Mouse (Mus musculus): ENCODE data around the gene Ehbp1.

Gene Ehbp1

DNA sequence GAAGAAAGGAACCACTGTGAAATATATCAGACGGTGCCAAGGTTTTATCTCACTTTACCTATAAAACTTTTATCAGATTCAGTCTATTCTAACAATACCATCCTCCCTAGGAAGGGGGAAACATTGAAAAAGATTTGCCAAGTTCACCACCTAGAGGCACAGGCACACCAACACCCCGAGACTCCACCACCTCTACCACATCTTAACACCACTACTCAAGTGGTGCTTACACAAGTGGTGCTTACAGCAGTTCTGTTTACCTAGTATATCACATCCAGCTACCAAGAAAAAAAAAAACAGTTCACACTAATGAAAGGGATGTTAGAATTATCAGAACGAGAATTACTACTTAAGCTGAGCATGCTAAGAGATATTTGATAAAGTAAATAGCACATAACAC, 152.1 kb downstream of the Ehbp1 start:
- DNase-seq = no peak

DNA sequence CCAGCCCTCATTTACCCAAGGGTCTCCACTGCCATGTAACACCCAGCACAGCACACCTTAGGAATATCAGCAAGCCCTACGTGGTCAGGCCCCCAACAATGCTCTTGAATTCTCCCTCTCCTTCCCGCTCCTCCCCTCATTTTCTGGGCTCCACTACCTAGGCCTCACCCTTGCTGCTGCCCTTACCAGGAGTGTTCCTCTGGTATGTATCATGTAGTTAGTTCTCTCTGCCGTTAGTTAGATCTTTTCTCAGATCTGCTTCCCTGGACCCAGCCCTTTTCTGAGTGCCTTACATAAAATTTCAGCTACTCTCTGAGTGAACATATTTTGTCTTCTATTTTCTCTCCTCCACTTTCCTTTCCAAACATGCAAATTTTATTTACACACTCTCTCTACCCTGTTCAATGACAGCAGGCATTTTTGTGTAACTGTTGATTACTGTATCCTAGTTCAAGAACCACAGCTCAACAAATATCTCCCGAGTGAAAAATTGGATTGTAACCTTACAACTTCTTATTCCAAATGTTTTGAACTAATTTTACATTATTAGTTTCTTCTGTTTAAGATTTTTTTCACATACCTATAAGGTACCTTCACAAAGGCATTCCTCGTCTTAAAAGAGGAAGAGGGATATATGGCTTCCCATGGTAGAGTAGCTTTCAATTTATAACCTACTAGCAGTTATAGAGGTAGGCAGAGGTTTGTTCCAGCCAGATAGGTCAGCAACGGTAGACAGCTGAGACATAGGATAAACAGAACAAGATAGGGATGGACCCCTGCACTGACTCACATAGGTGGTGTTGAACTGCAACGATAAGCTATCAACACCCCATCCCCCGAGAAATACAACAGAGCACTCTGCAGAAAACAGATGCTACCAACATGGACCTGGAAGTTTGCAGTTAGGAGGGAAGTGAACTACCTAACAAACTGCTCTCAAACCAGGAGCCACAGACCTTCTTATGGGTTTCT, 160.3 kb downstream of the Ehbp1 start:
- DNase-seq = peak; percentile 37

DNA sequence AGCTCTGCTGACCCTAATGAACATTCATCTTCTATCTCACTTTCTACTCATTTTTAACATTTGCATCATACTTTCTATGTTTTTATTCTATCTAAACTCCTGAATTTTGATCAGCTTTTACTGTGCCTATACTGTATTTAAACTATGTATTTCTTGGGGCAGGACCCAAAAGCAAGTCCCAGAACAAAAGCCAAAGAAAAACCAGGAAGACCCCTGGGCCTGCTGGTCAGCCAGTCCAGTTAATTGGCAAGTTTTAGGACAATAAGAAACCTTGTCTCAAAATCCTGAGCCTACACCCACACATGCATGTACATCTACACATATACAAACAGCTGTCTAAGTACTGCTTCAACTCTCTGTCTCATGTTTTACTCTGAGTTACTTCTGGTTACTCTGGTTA, 161.9 kb downstream of the Ehbp1 start:
- no peak for DNase-seq

DNA sequence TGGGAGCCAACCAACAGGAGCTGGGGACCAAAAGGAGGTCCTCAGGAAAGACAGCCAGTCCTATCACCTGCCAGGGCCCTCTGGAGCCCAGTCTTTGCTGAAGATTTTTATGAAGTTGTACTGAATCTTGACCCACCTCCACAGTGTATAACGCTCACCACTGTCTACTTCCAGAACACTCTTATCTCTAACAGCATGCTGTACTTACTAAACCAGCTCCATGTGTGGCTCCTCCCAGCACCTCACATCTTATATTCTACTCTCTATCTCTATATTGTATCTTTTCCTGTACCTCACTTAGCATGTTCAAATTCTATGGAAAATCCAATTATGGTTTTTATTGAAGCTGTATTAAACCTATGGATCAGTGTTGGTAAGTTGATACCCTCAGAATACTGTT, 163.5 kb downstream of the Ehbp1 start:
- peak; percentile 46 for DNase-seq

DNA sequence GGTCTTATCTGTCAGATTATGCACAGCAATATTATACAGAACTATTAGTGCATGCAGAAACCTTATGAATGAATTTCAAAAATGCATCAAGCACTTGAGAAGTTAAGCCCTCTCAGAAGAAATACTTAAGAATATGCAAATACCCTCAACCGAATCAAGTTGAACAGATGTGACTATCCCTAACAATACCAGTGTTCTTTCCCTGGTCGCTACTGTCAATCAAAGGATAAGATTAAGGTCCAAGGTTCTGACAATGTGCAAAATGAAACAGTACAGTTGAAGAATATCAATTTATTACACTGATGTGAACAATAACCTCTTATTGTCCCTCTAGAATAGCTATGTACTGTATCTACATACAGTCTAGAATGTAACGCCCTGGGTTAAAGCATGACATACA, 167.8 kb downstream of the Ehbp1 start:
- no peak for DNase-seq

DNA sequence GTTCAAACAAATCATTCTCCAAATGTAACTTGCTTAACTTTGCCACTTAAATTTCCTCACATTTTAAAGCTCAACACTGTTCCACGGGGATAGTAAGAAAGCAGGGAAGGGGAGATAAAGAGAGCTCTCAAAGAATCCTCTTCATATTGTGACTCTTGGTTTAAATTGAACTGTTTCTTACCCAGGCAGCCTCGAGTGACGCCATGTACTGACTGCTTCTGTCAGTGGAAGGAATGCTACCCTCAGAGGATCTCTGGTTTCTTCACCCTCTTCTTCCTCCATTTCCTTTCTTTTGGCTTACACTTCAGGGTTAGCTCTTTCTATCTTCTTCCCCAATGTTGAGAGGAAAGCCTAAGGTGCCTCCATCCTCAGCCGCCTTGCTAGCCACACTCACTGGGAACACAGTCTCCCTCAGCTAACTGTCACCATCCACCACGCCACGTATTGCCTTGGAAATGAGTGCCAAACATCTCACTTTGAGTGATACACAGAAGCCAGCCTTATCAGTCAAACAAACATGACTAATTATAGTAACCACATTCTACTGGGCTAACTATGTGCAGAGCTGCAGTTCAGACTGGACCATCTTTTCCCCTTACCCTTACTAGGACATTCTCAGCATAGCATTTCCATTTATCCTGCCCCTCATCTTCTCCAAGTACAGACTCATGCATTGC, 171.0 kb downstream of the Ehbp1 start:
- DNase-seq = peak; percentile 41

DNA sequence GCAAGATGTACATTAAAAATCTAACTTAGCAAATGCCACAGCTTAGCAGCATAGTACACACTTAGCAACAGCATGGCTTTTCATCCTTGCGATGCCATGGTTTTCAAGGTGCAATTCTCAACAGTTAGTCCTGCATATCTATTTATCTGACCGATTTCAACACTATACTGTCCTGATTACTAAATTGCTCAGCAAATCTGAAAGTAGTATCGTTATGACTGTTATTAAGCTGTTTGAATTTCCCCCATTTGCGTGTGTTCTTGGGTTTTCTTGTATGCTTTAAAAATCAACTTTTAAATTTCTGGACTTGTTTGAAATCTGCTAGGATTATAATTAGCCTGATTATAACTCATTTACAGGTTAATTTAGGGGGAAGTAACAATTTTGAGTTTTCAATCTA, 184.2 kb downstream of the Ehbp1 start:
- DNase-seq = no peak

DNA sequence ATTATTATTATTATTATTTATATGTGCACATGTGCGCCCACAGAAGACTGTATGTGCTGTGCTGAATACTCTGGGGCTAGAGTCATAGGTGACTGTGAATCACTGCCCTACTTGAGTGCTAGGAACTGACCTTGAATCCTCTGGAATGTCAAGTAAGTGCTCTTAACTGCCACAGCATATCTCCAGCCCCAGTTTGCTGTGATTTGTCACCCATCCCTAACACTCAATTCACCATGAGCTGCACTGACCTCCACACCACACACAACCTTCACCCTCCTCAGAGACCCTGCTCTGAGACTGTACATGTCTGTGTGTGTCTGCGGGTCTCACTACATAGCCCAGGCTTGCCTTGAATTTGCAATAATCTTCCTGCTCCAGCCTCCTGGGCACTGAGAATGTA, 185.9 kb downstream of the Ehbp1 start:
- DNase-seq = no peak

DNA sequence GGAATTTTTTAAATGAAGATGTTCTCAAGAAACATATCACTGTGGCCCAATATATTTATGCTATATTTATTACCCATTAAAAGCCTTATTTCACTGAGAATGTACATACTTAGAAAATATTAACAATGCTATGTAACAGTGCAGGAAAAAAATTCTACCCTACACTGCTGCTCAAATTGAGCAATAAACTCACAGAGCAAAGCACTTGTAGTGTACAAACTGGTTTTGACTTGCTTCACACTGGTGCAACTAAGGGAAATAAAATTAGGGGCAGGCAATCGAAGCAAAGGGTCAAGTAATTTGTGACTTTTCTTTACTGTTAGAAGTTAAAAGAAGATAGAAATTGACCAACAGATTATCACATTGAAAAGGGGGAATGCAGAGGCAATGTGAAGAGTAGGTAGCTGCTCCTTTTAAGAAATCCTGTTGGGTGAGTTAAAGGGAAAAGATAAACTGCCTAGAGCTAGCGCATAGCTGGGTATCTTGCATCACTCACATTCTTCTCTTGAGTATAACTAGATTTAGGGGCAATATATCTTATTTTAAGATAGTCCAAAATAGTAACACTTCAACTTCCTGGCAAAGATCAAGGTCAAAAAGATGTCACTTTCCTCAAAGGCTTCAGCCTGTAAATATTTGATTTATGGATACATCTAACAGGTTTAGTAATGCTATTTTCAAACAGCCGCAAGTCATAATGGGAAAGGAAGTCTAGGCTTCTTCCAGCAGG, 186.6 kb downstream of the Ehbp1 start:
- DNase-seq = no peak

DNA sequence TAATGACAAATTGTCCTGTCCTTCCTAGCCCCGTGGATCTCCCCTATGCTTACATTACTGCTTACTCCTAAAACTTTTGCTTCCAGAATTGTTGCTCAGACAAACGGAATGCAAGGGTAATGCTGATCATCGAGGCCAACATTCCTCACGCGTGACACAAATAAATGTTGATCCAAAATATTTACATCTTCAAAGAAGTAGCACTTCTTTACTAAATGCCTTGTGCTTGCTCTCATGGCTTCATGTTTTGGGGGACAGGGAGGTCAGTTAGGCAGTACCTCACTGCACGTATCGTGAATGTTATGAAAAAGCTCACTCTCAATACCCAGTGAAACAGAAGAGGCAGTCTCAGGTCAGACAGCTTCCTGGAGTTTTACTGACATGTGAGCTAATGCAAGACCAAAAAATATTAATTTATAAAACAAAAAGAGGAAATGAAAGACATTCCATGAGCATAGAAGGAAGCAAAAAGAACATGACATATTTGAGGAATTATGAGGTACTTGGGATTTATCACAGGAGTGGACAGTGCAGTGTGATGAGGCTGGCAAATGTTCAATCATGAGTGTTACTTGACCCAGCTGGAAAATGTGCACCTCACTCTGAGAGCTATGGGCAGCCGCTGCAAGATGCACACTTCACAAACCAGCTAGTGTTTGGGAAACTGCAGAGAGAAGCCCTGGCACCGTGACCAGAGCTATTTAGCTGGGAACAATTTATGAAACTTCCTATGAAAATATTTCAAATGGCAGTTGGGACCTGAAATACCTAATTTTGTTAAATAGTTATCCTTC, 187.4 kb downstream of the Ehbp1 start:
- DNase-seq = no peak

DNA sequence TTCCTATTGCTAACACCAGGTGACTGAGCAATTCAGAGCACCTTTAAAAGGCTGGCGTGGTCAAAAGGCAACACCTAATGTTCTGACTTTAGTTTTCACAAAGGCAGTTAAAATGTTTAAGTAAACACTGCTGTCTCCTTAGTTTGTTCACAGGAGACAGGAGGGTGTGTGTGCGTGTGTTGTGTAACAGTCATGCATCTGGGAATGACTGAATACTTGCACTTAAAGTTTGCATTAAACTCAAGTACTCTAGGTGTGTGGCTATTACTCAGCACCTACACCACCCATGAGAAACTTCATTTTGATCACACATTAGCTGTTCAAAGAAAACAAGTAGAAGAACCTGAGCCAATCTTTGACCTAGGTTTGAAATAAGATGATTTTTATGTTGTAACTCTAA, 201.4 kb downstream of the Ehbp1 start:
- no peak for DNase-seq

DNA sequence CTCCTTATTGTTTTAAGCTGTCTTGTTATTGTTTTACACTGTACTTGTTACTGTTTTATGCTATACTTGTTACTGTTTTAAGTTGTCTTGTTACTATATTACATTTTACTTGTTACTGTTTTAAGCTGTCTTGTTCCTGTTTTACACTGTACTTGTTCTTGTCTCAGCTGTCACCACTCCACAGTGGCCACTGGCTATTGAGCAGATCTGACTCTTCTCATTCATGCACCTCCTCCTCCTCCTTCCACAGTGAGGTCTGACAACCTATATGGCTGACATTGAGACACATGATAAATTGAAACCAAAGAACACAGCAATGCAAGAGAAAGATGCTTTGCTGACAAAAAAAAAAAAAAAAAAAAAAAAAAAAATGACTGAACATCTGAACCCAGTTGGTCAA, 203.6 kb downstream of the Ehbp1 start:
- no peak for DNase-seq

DNA sequence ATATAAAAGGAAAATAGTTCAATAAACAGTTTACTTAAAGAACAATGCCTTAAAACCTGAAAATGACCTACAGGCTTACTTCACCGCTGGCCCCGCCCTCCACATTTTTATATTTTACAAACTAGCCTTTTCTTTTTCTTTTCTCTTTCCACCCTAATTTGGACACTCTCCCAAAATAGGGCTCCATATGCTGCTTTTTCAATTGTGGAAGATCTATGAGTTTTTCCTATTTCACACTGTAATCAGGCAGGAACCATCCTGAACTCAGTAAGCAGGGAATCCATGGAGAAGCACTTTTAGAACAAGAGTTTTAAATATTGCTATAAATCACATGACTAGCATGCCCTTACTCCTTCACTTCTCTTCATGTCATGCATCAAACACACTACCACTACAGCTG, 216.9 kb downstream of the Ehbp1 start:
- DNase-seq = no peak

DNA sequence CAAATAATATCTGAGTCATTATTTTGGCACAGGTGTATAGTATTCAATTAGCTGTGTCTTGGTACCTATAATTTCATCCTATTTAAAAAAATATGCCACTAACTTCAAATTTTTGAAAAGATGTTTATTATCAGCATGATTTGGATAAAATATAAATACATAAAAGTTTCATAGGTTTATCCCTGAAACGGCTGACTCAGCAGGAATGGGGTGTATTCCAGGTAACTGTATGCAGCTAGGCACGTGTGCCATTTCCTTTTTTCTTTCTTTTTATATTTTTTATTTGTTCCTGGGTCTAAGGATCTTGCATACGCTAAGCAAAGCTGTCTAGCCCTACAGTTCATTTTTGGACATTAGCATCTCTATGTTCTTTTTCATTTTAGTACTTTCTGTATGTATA, 223.2 kb downstream of the Ehbp1 start:
- DNase-seq = no peak

DNA sequence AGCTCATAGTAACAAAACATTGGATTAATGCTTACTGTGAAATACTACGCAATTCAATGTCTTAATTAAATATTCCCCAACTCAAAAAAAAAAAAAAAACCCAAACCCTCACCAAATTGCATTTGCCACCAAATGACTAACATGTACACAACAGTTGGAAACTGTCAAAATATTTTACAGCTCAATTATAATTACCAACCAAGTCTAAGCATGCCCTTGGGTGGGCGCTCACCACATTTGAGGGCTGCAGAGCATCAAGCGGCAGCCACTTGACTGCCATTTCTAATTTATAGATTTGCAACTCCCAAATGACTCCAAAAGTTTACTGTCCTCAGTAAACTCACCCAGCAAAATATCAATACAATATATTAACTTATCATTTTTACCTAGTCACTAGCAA, 229.9 kb downstream of the Ehbp1 start:
- DNase-seq = no peak

DNA sequence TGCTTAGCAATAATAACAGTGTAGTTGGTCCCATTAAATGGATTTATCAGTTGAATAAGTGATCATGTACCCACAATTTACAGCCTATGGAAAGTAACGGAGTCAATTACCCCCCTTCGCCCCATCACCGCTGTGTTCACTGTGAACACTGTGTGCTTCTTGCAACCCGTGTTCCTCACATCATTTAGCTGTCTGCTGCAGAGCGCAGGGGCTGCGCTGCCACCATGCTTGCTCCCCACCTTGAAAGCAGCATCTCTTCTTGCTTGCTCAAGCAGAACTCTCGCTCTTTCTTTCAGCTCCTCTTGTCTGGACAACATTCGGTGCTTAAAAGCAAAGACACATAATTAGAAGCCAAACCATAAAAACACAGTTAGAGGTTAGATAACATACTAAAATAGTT, 252.7 kb downstream of the Ehbp1 start:
- no peak for DNase-seq

DNA sequence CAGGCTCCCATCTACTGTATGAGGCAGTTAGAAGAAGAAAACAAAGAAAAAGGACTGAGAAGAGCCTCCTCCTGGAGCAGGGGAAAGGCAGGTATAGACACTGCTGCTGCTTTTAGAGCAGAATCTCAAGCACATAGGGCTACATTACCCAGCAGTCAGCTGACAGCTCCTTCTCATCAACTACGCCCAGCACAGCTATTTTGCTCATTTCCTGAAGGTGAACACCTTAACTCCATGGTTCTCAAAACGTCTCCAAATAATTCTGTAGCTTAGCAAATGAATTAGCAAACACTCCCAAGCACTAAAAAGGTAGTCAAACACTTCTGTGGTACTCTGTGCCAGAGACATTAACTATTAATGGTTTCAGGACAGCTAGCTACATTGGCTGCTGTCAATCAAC, 278.7 kb downstream of the Ehbp1 start:
- DNase-seq = no peak

DNA sequence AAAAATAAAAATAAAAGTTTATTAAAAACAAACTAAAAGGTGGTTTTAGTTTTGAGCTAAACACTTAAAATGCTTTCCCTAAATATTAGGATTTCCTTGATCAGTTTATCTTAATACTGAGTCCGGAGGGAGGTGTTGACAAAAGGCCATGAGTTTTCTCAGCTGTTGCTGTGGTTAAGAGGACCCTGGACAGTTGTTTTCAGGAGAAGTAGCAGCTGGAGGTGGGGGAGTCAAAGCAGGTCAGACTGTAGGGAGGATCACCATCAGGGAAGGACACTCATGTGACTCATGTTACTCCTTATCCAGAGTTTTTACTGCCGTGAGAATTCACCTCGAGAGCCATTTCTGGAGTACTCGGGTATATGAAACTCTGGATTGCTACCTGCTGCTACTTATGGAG, 280.4 kb downstream of the Ehbp1 start:
- no peak for DNase-seq

DNA sequence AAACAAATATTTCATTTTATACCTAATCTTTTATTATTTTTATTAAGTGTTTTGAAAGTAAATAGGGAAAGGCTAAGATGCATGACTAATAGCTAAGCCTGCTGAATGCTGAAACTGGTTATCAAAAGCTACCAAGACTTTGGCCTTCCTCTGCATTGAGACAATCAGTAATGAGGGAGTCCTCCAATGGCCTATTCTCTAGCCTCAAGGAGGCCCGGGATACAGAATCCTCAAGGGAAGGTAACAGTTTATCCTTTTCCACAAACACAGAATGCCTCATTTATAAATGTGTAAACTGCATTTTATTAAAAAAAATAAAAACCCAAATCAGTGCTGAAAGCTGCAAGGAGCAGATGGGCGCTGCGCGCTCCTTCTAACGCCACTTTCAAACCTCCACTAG, 284.6 kb downstream of the Ehbp1 start:
- DNase-seq = no peak

DNA sequence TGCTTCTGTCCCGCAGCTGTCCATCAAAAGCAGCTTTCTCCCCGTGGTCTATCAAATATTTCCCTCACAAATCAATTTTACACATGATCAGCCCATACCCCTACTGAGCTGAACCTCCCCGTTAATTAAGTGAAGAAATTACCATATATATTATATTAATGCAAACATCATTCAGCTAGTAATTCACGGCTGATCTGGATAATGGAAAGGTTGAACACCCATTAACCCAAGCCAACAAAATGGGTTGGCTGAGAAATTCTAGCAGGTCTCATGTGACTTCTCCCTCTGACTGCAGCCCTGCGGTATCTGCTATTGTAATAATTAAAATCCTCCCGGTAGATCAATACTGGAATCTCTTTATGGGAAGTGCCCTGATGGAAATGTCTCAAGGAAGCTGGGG, 286.2 kb downstream of the Ehbp1 start:
- DNase-seq = no peak

DNA sequence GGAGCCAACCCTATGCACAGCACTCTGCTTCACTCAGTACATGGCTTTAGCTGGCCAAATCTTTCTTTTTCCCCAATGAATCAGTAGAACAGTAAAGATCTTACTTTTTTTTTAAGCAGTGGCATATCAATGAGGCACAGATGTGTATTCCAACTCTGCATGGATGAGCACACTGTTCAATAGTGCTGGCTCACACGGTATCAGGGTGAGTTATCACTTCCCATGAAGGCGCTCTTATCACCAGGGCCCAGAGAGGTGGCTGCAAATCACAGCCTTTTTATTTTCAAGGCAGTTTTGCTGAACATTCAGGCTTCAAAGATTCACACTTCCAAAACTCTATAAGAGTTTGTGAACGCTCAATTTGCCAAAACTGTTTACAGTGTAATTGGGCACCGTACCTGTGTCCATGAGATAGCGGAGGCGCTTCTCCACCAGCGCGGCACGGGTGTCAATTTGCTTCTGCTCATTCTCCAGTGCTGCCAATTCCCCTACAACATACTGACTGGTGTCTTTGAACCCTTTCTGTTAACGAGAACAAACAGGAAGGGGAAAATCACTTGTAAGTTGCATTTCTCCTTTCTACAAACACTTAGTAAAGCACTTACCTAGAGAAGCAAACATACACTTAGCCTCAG, 288.9 kb downstream of the Ehbp1 start:
- DNase-seq = no peak

DNA sequence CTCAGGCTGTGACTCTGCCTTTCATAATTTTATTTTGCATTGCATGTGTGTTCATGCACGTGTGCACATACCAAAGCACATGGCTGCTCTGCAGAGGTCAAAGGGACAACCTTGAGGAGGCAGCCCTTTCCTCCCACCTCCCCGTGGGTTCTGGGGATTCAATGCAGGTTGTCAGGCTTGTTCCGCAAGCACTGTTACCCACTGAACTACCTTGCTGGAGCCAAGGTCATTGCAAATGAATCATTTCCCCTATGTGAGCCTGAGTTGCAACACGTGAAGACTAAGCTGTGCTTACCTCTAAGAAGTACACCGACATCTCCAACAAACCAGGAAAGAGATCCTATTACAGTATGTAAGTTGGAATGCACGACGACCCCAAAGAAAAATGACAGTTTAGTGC, 291.2 kb downstream of the Ehbp1 start:
- DNase-seq = no peak

Measured in liver (tissue).